Mouse (Mus musculus) myocyte (in vitro differentiated cells): Measurements from ENCODE around the gene Tas1r1.

Experiments
- E2F4 ChIP-seq: IDR thresholded peaks from one replicate; pipeline ENCODE4 v1.6.1; 2011; ENCODE audit warnings: mild to moderate bottlenecking, control low read depth, moderate library complexity; ENCODE audit not compliant: insufficient read depth
- MYOD1 ChIP-seq, 3 experiments: IDR thresholded peaks; one replicate each; pipeline ENCODE4 v1.6.1; 2011; ENCODE audit warnings: control low read depth in 2 of 3, low read depth in 2 of 3, mild to moderate bottlenecking in 2 of 3, moderate library complexity in 1 of 3; ENCODE audit not compliant: insufficient read length in 2 of 3, control insufficient read depth in 1 of 3
- POLR2A ChIP-seq: IDR thresholded peaks from one replicate; pipeline ENCODE4 v1.6.1; 2011; ENCODE audit warnings: low read depth, mild to moderate bottlenecking, control low read depth, moderate library complexity; ENCODE audit not compliant: insufficient read length
- REST ChIP-seq: IDR thresholded peaks from one replicate; pipeline ENCODE4 v1.6.1; 2011; ENCODE audit warnings: mild to moderate bottlenecking, control low read depth, moderate library complexity; ENCODE audit not compliant: insufficient read depth, insufficient read length
- TCF3 ChIP-seq: IDR thresholded peaks from one replicate; pipeline ENCODE4 v1.6.1; 2011; ENCODE audit warnings: low read depth, control low read depth; ENCODE audit not compliant: insufficient read length

DNA sequence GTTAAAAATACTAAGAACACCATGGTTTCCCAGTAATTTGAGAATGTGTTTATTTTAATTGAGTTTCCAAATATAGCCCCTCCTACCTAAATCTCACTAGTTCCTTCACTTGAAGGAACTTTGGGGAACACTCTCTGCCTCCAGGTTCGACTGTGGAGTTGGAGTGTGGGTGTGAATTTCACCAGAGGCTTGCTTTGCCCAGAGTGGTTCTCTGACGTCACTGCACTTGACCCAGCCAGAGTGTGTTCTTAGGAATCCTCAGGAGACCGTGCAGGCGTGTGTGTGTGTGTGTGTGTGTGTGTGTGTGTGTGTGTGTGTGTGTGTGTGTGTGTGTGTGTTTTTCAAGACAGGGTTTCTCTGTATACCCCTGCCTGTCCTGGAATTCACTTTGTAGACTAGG is 37.5 kb downstream of the Tas1r1 start:
- TF ChIP-seq TCF3 (no peak), REST (no peak), MYOD1 (IDR thresholded peaks at IDR 0.05; ENCODE audit: control insufficient read depth in 1 of 3, insufficient read length in 2 of 3, low read depth in 2 of 3) (no peak), E2F4 (no peak), POLR2A (no peak)
